Mouse (Mus musculus): ENCODE measurements around the gene Hoxb6. TPM values are rescaled to one million over a fixed set of nuclear protein-coding genes. Genes with fewer than 3 reads are reported as not detected.

The Hoxb6 gene
- polyA plus RNA-seq, 1 experiment from 2014 or later = not detected

- Histone ChIP-seq H3K9ac (ENCODE audit: low read length) (no peak overlapping the region), H3K27ac (ENCODE audit: low read depth, low read length) (no peak overlapping the region), H3K9me3 (replicated peaks; ENCODE audit: control insufficient read depth, low read length) (no peaks in the 10 kb centered on the region), H3K27me3 (replicated peaks; ENCODE audit: control insufficient read depth, insufficient read depth, low read length) (peaks cover 94% of the 10 kb centered on the region), H3K4me3 (ENCODE audit: low read depth, low read length) (no peak overlapping the region), H3K4me1 (ENCODE audit: control insufficient read depth, insufficient read depth, low read length) (no peaks in the 10 kb centered on the region), H3K36me3 (ENCODE audit: control insufficient read depth, insufficient read depth, low read length) (no peaks in the 10 kb centered on the region), H3K4me2 (ENCODE audit: low read length) (no peak overlapping the region)
- WGBS = under 1% methylated on average over 49 of the region's 49 CpGs
- no peak for DNase-seq (ENCODE audit: low spot score)
- ATAC-seq = no peak
Measured at GRCm38 (mm10) chr11:96282795-96283430, 9.4 kb upstream of the Hoxb6 start.

GRCm38 (mm10) chr11:96284041-96284749 is 8.1 kb upstream of the Hoxb6 start:
- ATAC-seq (no peak), DNase-seq (ENCODE audit: low spot score) (peak; percentile 53)
- peak overlapping the region; percentile 17; the same call in 1 of the 2 replicates for H3K4me3 ChIP-seq (ENCODE audit: low read depth, low read length)
- H3K9ac ChIP-seq (ENCODE audit: low read length) = no peak overlapping the region; the same call in 1 of the 2 replicates
- H3K36me3 ChIP-seq (ENCODE audit: control insufficient read depth, insufficient read depth, low read length) = no peaks in the 10 kb centered on the region
- H3K9me3 ChIP-seq (replicated peaks; ENCODE audit: control insufficient read depth, low read length) = no peaks in the 10 kb centered on the region
- WGBS = under 1% methylated on average over 49 of the region's 49 CpGs
- H3K4me1 ChIP-seq (ENCODE audit: control insufficient read depth, insufficient read depth, low read length) = no peaks in the 10 kb centered on the region
- peak overlapping the region; percentile 37 for H3K4me2 ChIP-seq (ENCODE audit: low read length)
- peaks cover 95% of the 10 kb centered on the region for H3K27me3 ChIP-seq (replicated peaks; ENCODE audit: control insufficient read depth, insufficient read depth, low read length)
- H3K27ac ChIP-seq (ENCODE audit: low read depth, low read length) = no peak overlapping the region

GRCm38 (mm10) chr11:96284774-96285734 is 7.2 kb upstream of the Hoxb6 start:
- no peak for ATAC-seq
- no peaks in the 10 kb centered on the region for H3K36me3 ChIP-seq (ENCODE audit: control insufficient read depth, insufficient read depth, low read length)
- peaks cover 95% of the 10 kb centered on the region for H3K27me3 ChIP-seq (replicated peaks; ENCODE audit: control insufficient read depth, insufficient read depth, low read length)
- H3K4me2 ChIP-seq (ENCODE audit: low read length) = peak overlapping the region; percentile 37
- DNase-seq (ENCODE audit: low spot score) = no peak
- under 1% methylated on average over 36 of the region's 37 CpGs for WGBS
- no peak overlapping the region for H3K9ac ChIP-seq (ENCODE audit: low read length)
- no peak overlapping the region for H3K27ac ChIP-seq (ENCODE audit: low read depth, low read length)
- no peak overlapping the region for H3K4me3 ChIP-seq (ENCODE audit: low read depth, low read length)
- H3K4me1 ChIP-seq (ENCODE audit: control insufficient read depth, insufficient read depth, low read length) = no peaks in the 10 kb centered on the region
- no peaks in the 10 kb centered on the region for H3K9me3 ChIP-seq (replicated peaks; ENCODE audit: control insufficient read depth, low read length)

DNA sequence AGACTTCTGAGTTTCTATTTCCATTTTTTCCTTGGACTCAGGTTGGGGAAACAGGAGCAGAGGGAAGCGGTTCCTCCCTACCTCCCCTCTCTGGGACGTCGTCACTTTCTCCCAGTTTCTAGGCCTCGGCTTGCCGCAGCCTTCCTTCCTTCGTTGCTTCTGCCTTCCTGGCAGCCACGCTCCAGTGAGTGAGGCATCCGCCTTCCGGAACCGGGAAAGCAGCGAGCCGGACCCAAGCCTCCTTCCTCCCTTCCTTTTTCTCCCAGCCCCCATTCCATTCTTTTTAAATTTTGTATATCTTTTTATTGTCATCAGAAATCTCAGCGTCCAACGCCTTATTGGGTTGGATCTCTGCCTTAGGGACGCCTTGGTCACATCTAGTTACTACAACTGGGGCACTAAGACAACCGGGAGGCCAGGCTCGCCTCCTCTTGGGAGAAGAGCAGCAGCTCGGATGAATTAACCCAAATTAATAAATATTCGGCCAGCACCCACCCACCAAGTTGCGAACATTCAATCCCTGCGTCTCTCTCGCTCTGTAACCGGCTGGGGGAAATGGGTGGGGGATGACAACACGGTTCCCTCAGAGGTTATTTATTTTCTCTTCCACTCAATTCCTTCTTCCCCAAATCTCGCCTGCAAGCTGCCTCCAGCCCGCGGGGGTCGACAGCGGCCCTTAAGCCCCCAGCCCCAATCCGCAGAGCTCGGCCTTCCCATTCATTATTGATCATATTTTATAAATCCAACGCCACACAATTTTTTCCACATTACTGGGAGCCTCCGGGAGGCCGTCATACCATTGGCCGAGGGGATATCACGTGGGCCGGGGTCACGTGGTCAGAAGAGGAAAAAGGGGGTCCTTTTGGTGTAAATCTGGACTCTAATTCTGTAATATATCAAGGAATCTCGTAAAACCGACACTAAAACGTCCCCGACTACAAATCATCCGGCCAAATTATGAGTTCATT is 6.2 kb upstream of the Hoxb6 start, which contains the start of gene Hoxb7:
Gene Hoxb7, plus strand, starts transcription at position 853 of the 968 bp plus-strand sequence.
- H3K4me2 ChIP-seq (ENCODE audit: low read length) = no peak within 1 kb of the TSS
- peaks cover 94% of the 10 kb centered on the region for H3K27me3 ChIP-seq (replicated peaks; ENCODE audit: control insufficient read depth, insufficient read depth, low read length)
- no peak within 1 kb of the TSS for H3K9ac ChIP-seq (ENCODE audit: low read length)
- no peak within 1 kb of the TSS for H3K4me3 ChIP-seq (ENCODE audit: low read depth, low read length)
- no peaks in the 10 kb centered on the region for H3K9me3 ChIP-seq (replicated peaks; ENCODE audit: control insufficient read depth, low read length)
- H3K36me3 ChIP-seq (ENCODE audit: control insufficient read depth, insufficient read depth, low read length) = no peaks in the 10 kb centered on the region
- ATAC-seq (no peak), DNase-seq (ENCODE audit: low spot score) (no peak)
- H3K4me1 ChIP-seq (ENCODE audit: control insufficient read depth, insufficient read depth, low read length) = no peaks in the 10 kb centered on the region
- 1% methylated on average over 42 of the region's 43 CpGs for WGBS
- H3K27ac ChIP-seq (ENCODE audit: low read depth, low read length) = no peak within 1 kb of the TSS

GRCm38 (mm10) chr11:96286739-96287385 is 5.4 kb upstream of the Hoxb6 start:
- no peak for DNase-seq (ENCODE audit: low spot score)
- no peak overlapping the region for H3K9ac ChIP-seq (ENCODE audit: low read length)
- H3K9me3 ChIP-seq (replicated peaks; ENCODE audit: control insufficient read depth, low read length) = no peaks in the 10 kb centered on the region
- under 1% methylated on average over 55 of the region's 55 CpGs for WGBS
- no peak overlapping the region for H3K4me2 ChIP-seq (ENCODE audit: low read length)
- no peak overlapping the region for H3K4me3 ChIP-seq (ENCODE audit: low read depth, low read length)
- no peak for ATAC-seq
- H3K4me1 ChIP-seq (ENCODE audit: control insufficient read depth, insufficient read depth, low read length) = no peaks in the 10 kb centered on the region
- no peak overlapping the region for H3K27ac ChIP-seq (ENCODE audit: low read depth, low read length)
- H3K36me3 ChIP-seq (ENCODE audit: control insufficient read depth, insufficient read depth, low read length) = no peaks in the 10 kb centered on the region
- peaks cover 97% of the 10 kb centered on the region for H3K27me3 ChIP-seq (replicated peaks; ENCODE audit: control insufficient read depth, insufficient read depth, low read length)

DNA sequence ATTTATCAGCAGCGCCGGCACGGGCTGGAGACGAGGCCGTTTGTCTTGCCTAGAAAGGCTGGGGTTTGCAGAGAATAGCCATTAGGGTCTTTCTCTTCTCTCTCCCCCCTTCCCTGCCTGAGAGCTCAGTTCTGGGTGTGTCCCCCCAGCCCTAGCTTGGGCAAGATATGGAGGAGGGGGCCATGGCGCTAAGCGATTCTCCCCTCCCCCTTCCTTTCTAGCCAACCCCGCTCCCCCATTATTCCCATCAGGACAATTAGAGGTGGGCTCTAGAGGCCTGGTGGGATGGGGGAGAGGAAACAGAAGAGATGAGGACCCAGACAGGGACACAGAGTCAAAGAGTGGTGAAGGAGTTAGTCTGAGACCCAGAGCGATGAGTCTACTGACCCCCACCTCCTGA is 4.9 kb upstream of the Hoxb6 start:
- H3K27me3 ChIP-seq (replicated peaks; ENCODE audit: control insufficient read depth, insufficient read depth, low read length) = peaks cover 99% of the 10 kb centered on the region
- no peak overlapping the region for H3K27ac ChIP-seq (ENCODE audit: low read depth, low read length)
- no peak overlapping the region for H3K4me3 ChIP-seq (ENCODE audit: low read depth, low read length)
- no peak for DNase-seq (ENCODE audit: low spot score)
- no peaks in the 10 kb centered on the region for H3K9me3 ChIP-seq (replicated peaks; ENCODE audit: control insufficient read depth, low read length)
- H3K36me3 ChIP-seq (ENCODE audit: control insufficient read depth, insufficient read depth, low read length) = no peaks in the 10 kb centered on the region
- ATAC-seq = no peak
- H3K4me1 ChIP-seq (ENCODE audit: control insufficient read depth, insufficient read depth, low read length) = no peaks in the 10 kb centered on the region
- H3K4me2 ChIP-seq (ENCODE audit: low read length) = no peak overlapping the region
- no peak overlapping the region for H3K9ac ChIP-seq (ENCODE audit: low read length)
- WGBS = under 1% methylated on average over 8 of the region's 9 CpGs

DNA sequence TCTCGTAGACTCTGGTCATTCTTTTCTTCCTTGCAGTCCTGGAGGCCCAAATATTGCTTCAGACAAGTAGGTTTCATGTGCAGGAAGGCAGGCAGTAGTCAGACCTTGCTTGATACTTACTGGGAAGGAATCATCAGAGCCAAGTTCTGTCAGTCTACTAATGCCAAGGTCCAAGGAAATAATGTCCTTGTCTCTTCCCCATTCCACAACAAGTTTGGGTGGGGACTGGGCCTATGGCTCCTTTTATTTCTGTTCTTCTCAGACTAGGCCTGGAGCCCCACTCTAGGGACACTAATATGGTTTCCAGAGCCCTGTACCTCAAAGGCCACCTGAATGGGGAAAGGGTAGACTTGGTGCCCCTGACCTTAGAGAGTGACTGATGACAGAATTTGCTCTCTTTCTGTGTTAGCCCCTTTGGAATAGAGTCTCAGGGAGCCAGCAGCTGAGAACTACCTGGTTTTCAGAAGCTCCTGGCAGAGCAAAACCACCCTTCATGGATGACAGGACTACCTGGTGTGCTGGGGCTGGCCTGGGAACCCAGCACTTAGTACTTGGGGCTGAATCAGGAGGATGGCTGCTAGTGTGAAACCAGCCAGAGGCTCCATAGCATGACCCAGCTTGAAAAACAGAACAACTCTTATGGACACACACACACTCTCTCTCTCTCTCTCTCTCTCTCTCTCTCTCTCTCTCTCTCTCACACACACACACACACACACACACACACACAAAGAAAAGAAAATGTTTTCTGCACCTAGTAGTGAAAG is 3.6 kb upstream of the Hoxb6 start:
- no peak overlapping the region for H3K4me3 ChIP-seq (ENCODE audit: low read depth, low read length)
- no peak overlapping the region for H3K27ac ChIP-seq (ENCODE audit: low read depth, low read length)
- no peak overlapping the region for H3K9ac ChIP-seq (ENCODE audit: low read length)
- H3K9me3 ChIP-seq (replicated peaks; ENCODE audit: control insufficient read depth, low read length) = no peaks in the 10 kb centered on the region
- no peak for ATAC-seq
- H3K4me1 ChIP-seq (ENCODE audit: control insufficient read depth, insufficient read depth, low read length) = no peaks in the 10 kb centered on the region
- H3K4me2 ChIP-seq (ENCODE audit: low read length) = no peak overlapping the region
- peaks cover 99% of the 10 kb centered on the region for H3K27me3 ChIP-seq (replicated peaks; ENCODE audit: control insufficient read depth, insufficient read depth, low read length)
- 12% methylated on average over 1 of the region's 1 CpGs for WGBS
- H3K36me3 ChIP-seq (ENCODE audit: control insufficient read depth, insufficient read depth, low read length) = no peaks in the 10 kb centered on the region
- no peak for DNase-seq (ENCODE audit: low spot score)

Data from forebrain, embryonic 14.5 days (tissue).